Mouse (Mus musculus) bone marrow macrophage, adult 2 months (primary cell): ENCODE results near the gene Opn1mw.

Source experiments
- CTCF ChIP-seq: IDR thresholded peaks from 2 replicates; pipeline ENCODE4 v1.5.1; 2012; ENCODE audit warnings: low read depth, mild to moderate bottlenecking, low read length, moderate library complexity
- POLR2A ChIP-seq: IDR thresholded peaks from 2 replicates; pipeline ENCODE4 v1.6.1; 2012; ENCODE audit warnings: mild to moderate bottlenecking, low read depth, low read length, borderline replicate concordance

DNA sequence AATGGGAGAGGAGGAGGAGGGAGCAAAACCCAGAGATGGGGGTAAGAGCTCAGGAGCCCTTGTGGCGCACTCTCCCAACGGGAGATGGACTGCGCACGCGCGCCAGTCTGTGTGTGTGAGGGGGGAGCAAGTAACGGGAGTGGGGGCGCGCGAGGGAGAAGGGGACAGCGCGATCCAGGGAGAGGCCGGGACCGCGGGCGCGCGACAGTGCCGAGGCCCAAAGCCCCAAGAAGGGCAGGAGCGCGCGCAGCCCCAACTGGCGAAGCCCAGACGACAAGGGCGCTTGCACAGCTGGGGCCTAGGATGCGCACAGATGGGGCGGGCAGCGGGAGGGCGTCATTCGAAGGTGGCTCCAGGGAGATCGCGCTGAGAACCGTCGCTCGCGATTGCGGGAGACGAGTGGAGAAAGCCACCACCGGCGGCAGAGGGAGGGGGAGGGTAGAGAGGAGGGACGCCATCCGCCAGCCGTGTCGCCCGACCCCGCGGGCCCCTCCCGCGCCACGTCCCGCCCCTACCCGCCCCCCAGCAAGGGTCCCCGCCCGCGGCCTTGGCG lies 42.2 kb upstream of the Opn1mw start:
- no peak for TF ChIP-seq CTCF
- no peak for TF ChIP-seq POLR2A
